Mouse (Mus musculus) olfactory bulb, adult 2 months (tissue): ENCODE measurements at regions not wholly inside any gene's neighbourhood (a gene's known extent, or its start where the extent isn't known, plus 50 kb on each side); places are given as distances from the start of the nearest gene placed in this dataset.

ENCODE experiments used
- CTCF ChIP-seq: fragments of 200-500 bp; IDR thresholded peaks from 2 replicates; pipeline ENCODE4 v1.5.1; 2012; ENCODE audit warnings: low read depth, mild to moderate bottlenecking, low read length, moderate library complexity; ENCODE audit not compliant: insufficient read depth
- POLR2A ChIP-seq: fragments of 200-500 bp; IDR thresholded peaks from 2 replicates; pipeline ENCODE4 v1.6.1; 2012; ENCODE audit warnings: mild to moderate bottlenecking, low read depth, low read length, moderate library complexity; ENCODE audit not compliant: insufficient read depth

DNA sequence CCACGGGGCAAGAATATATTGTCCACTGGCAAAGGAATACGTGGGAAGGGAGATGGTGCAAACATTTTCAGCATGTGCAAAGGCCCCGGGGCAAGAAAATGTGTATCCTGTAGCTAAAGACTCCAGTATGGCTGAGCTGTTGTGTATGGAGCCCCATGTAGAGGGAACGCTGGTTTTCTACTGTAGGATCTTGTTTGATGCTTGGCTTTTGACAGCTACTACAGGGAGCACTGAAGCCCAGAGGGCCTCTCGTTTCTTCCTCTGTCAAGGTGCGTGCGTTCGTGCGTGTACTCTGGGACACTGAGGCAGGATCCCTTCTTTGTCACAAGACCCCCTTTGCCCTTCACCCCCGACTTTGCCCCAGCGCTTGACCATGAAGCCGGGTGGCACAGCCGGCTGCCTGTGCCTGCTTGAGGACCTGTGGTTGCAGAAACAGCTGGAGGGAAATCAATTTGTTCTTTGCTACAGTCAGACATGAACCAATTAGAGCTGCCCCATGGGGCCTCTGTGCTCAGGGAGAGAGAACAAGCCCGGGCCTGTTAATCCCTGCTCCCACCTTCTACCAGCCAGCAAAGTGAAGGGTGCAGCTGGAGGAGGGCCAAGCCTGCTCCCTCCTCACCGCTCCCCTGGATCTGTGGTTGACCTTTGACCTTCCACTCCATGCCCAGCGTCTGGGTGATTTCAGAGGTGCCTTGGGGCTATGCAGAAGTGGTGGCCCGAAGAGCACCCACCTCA lies 329.5 kb upstream of the Dio3 start:
- TF ChIP-seq POLR2A (no peak), CTCF (no peak)
